Mouse (Mus musculus): ENCODE results near the gene Pkdcc.

Pkdcc gene

DNA sequence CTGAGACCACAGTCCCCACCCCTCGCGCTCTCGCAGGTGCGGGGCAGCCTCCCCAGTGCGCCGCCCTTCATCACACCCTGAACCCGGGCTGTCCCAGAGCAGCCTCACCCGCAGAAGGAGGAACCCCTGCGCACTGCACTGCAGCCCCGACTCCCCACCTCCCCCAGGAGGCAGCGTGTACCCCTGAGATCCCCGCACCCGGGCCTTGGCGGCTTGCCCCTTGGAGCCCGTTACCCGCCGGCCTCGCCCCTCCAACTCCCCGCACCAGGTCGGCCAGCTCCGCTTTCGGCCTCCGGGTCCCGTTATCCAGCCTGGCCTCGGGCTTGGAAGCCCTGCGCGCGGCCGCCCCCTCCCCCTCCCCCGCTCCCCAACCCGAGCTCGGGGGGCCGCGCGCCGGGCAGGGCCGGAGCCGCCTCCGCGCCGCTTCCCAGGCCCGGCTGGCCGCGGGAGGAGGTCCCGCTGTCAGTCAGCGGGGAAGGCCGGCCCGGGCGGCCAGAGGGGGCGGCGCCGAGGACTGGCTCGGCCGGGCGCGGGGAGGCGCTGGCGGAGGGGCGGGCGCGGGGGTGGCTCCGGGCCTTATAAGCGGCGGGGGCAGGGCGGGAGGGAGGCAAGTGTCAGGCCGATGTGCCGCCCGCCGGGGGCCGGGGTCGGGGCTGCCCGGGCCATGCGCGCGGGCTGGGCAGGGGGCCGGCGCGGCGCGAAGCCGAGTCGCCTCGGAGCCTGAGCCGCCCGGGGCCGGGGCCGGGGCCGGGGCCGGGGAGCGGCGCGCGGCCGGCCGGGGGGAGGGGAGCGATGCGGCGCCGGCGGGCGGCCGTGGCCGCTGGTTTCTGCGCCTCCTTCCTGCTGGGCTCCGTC lies at the start of gene Pkdcc:
TSS of gene Pkdcc (plus strand) at position 619 of the 855 bp plus-strand sequence.
- no peak for DNase-seq (ENCODE audit: low spot score)

DNA sequence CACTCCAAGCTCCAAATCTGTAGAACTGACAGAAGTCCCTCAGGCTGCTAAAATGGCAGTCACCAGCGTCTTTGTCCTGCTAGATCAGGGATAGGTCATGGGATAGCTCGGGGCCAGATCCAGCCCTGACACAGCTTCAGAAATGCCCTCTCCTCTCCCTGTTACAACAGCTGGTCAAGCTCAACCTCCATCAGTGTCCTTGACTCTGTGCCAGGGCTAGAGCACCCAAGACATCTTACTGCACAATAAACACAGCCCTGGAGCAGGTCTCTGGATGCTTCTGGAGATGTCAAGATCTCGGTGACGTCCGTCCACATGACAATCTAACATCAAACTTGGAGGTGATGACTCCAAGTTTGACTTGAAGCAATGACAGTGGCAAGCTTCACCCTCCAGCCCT lies 48.9 kb upstream of the Pkdcc start:
- no peak for DNase-seq (ENCODE audit: low spot score)

- no peak for DNase-seq (ENCODE audit: low spot score)
Measured at GRCm38 (mm10) chr17:83176146-83176545, 38.9 kb upstream of the Pkdcc start.

DNA sequence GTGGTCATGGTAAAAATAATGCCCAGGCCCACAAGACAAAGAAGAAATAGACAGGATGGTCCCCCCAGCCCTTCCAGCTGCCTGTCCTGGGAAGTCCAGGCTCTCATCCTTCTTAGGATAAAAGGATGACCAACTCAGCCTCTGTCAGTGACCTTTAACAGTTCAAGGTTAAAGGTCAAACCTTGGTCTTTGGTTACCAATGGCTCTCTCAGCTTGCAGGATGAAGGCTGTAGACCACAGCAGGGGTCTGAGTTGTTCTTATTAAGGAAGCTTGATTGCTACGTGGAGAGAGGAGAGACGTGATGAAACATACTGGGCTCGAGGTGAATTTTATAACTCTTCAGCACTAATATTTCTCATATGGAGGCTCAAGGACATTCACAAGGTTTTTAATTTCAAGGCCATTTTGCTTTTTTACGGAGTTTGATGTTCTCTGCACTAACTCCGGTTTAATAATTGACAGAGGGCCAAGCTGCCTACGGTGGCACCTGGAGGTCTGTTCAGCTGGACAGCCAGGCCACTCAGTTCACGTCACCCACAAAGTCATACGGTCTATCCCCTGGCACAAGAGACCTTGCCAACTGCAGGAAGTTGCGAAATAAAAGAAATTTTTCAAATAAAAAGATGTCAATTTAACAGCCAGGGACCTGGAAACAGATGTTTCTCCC lies 36.5 kb upstream of the Pkdcc start:
- DNase-seq (ENCODE audit: low spot score) = no peak

DNA sequence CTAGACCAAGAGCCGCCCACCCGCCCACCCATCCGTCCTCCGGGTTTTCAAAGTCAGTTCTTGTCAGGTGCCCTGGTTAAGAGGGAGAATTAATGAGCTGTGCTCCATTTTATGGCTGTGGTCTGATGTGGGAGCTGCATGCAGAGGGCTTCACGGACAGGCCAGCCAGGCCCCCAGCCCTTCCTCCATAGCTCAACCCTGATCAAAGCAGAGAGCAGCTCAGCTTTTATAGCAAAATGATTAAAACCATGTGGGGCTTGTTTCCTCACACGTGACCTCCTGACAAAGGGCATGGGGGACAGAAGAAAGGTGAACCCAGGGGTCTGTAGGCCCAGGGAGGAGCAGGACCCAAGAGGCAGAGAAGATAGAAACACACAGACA lies 36.0 kb upstream of the Pkdcc start:
- no peak for DNase-seq (ENCODE audit: low spot score)

- no peak for DNase-seq (ENCODE audit: low spot score)
Measured at GRCm38 (mm10) chr17:83179569-83179968, 35.5 kb upstream of the Pkdcc start.

- DNase-seq (ENCODE audit: low spot score) = no peak
Measured at GRCm38 (mm10) chr17:83181086-83181485, 34.0 kb upstream of the Pkdcc start.

DNA sequence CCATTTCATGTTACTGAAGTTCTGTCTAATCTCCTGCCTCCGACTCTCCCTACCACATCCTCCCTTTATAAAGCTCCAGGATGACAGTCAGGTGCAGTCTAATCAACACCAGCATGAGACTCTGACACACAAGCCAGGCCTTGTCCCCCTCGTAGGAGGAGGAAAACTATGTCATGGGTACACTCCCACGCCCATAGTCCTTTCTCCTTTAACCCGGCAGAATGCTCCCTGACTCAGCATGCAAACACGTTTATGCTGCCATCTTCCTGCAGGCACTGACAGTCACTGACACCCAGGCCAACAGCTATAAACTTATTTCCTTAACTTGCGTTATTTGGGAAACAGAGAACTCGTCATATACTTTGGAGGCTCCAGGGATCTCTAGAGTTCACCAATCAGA lies 33.5 kb upstream of the Pkdcc start:
- no peak for DNase-seq (ENCODE audit: low spot score)

GRCm38 (mm10) chr17:83182061-83182664 lies 32.9 kb upstream of the Pkdcc start:
- DNase-seq (ENCODE audit: low spot score) = no peak

DNA sequence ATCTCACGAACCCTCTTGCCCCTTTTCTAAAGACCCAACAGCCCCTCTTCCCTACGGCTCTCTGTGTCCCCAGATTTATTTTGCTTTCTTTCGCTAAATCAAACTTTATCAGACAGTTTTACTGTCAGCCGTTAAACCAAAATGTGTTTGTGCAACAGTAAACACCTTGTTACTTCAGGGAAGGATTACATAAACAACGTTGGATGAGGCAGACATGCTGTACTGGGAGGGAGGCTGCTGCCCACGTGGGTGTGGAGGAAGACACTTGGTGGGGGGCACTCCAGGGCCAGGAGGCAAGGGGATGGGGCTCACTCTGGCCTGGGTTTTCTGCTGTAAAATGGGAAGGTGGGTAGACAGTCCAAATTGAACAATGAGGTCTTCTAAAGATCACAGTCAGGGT lies 32.3 kb upstream of the Pkdcc start:
- no peak for DNase-seq (ENCODE audit: low spot score)

- no peak for DNase-seq (ENCODE audit: low spot score)
Measured at GRCm38 (mm10) chr17:83187751-83188565, 27.1 kb upstream of the Pkdcc start.

DNA sequence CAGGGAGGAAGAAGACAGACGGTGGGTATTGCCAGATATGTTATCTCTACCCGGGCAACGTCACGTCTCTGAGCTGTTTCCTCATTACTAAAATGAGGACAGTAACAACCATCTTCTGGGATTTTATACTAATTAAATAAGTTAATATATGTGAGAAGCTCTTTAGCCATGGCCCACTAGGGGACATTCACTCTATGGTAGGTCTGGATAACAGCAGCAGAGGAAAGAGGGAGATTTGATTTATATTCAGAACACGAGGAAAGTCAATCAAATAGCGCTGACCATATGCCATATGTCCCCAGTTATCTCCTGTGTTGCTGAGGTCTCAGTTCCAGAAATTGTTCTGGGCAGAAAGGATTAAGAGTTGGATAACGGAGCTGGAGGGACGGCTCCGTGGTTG lies 24.3 kb upstream of the Pkdcc start:
- no peak for DNase-seq (ENCODE audit: low spot score)

- DNase-seq (ENCODE audit: low spot score) = no peak
Measured at GRCm38 (mm10) chr17:83194491-83194890, 20.6 kb upstream of the Pkdcc start.

DNA sequence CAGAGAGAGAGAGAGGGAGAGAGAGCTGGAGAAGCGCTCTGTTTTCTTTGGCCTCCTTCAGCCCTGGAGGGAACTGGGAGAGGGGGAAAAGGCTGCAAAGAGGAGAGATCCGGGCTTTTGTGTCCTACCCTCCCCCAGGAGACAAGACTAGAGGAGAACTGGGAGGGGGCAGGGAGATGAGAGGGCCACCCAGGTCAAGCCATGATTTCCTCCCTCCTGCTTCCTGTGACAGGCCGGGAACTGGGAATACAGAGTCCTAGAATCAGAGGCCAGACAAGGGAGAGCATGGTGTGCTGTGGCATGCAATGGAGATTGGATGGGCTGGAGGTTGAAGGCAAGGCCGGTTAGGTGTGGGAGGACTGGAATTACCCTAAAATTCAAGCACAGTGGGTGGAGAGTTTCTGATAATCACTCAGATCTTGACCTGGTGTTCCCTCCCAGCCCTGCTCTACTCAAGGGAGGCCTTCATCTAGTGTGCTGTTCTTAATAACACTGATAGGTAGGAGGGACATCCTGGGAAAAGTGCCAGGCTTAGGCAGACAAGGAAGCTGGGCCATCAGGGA lies 17.6 kb upstream of the Pkdcc start:
- DNase-seq (ENCODE audit: low spot score) = no peak

DNA sequence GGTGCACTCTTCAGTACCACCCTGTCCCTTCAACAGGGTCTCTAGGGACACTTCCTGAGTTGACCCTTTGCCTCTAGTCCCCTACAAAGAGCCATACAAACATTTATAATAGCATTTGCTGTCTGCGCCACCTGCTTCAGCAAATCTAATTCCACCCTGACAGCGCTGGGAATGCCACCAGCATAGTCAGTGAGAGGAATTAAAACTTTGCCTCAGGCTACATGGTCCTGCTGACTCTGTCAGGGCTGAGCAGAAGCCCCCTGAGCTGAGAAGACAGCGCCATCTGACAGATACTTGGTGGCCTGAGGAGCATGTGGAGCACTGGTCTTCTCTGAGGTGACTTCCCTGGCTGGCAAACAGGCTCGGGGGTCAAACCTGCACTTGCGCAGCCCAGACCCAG lies 14.6 kb upstream of the Pkdcc start:
- DNase-seq (ENCODE audit: low spot score) = no peak

GRCm38 (mm10) chr17:83201257-83201656 lies 13.8 kb upstream of the Pkdcc start:
- DNase-seq (ENCODE audit: low spot score) = no peak

DNA sequence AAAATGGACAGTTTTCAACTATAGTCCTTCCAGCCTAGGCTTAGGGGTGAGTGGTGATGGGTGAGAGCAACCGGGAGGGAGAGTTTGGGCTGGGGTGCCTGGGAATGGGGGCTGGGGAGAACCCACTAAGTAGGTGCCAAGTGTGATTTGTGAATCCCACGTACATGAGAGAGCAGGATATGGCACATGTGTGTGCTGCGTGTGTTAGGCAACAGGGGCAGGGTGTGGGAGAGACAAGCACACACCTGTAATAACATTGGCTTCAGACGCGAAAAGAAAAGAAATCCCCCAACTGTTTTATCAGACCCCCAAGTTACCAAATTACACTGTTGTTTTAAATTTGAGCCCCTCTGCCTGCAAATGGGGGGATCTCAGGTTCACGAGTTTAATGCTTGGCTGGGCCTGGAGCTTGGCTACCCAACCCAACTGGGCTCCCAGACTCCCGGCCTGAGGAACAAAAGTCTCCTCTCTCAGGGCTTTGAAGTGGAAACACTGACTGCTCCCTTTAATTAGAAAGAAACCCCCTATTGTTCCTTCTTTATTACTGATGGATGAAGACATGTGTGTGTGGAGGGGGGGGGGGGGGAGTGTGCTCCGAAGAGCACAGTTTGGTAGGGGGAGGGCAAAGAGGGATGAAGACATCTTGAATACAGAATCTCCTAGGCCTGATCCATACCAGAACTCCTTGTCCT lies 11.3 kb upstream of the Pkdcc start:
- no peak for DNase-seq (ENCODE audit: low spot score)

DNA sequence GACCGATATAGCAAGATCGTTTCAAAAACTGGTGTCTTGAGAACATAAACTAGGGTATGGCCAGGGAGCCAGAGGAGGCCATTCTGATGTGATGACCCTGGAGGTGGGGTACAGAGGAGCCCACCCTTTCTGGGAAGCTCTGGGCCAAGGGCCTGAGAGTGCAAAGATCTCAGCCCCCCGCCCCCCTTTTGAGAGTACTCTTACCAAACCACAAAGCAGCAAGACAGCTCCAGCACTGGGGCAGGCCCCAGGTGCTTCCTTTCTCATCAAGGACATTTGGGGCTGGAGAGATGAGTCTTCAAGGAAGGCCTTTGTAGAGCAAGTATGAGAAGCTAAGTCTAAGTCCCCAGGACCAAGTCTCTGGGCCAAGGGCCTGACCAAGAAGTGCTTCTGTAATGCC lies 7.8 kb upstream of the Pkdcc start:
- DNase-seq (ENCODE audit: low spot score) = no peak

- no peak for DNase-seq (ENCODE audit: low spot score)
Measured at GRCm38 (mm10) chr17:83208455-83208854, 6.6 kb upstream of the Pkdcc start.

- DNase-seq (ENCODE audit: low spot score) = no peak
Measured at GRCm38 (mm10) chr17:83210531-83210930, 4.6 kb upstream of the Pkdcc start.

GRCm38 (mm10) chr17:83211196-83211595 lies 3.9 kb upstream of the Pkdcc start:
- no peak for DNase-seq (ENCODE audit: low spot score)
